Mouse (Mus musculus) embryonic facial prominence, embryonic 12.5 days (tissue): ENCODE data around the gene Ptprcap. TPM values are rescaled to one million over a fixed set of nuclear protein-coding genes. Genes with fewer than 3 reads are reported as not detected.

Experiments
- ATAC-seq: fragments of 200-750 bp; cut with Nextera tagmentation; 2 replicates; pipeline ENCODE4 v1.8.0; 2017; ENCODE audit not compliant: insufficient number of reproducible peaks, insufficient read depth, low FRiP score, low TSS enrichment
- H3K27ac ChIP-seq: fragments of 300-500 bp; sonication (generic); 2 replicates; pipeline ENCODE4 v1.5.1; 2016; ENCODE audit warnings: mild to moderate bottlenecking
- H3K27me3 ChIP-seq: fragments of 300-500 bp; sonication (generic); 2 replicates; pipeline ENCODE4 v1.6.1; 2016; ENCODE audit warnings: mild to moderate bottlenecking, moderate library complexity
- H3K36me3 ChIP-seq: fragments of 300-500 bp; sonication (generic); 2 replicates; pipeline ENCODE4 v1.6.1; 2016; ENCODE audit warnings: mild to moderate bottlenecking
- H3K4me1 ChIP-seq: fragments of 300-500 bp; sonication (generic); 2 replicates; pipeline ENCODE4 v1.6.1; 2016
- H3K4me2 ChIP-seq: fragments of 300-500 bp; sonication (generic); replicated peaks from 2 replicates; pipeline ENCODE4 v1.6.1; 2016; ENCODE audit warnings: mild to moderate bottlenecking, moderate library complexity
- H3K4me3 ChIP-seq: fragments of 300-500 bp; sonication (generic); 2 replicates; pipeline ENCODE4 v1.5.1; 2016; ENCODE audit warnings: mild to moderate bottlenecking
- H3K9ac ChIP-seq: fragments of 300-500 bp; sonication (generic); 2 replicates; pipeline ENCODE4 v1.6.1; 2016; ENCODE audit warnings: mild to moderate bottlenecking, moderate library complexity
- H3K9me3 ChIP-seq: fragments of 300-500 bp; sonication (generic); 2 replicates; pipeline ENCODE4 v1.6.1; 2016; ENCODE audit warnings: mild to moderate bottlenecking, moderate library complexity
- WGBS: fragments of 180-500 bp; shearing (Covaris S2); methylation state at CpG from one replicate; pipeline ENCODE4 v1.1.7; 2016; 5-methylcytosine and 5-hydroxymethylcytosine counted together
- polyA plus RNA-seq: library from polyadenylated mRNA; unstranded; fragments of >200 nt; fragmentation: Nextera tagmentation; extraction: Ambion mirVana; gene quantifications from 2 replicates; pipeline ENCODE4 v1.2.1, GENCODE M21; 2016

The Ptprcap gene
- polyA plus RNA-seq, 1 experiment from 2014 or later = 2.1 TPM

DNA sequence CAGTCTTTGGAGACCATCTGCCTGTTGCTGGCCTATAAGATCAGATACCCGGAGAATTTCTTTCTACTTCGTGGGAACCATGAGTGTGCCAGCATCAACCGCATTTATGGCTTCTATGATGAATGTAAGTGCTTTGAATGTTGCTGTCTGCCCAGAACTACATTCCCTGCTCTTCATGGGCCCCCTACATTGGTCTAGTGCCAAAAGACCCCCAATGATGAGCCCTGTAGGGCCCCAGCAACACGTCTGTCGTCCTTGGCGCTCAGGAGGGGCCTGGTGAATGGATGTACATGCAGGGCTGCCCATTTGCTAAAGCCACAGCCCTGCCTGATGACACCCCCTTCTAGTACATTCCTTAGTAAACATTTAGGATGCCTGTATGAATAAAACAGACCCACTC, 39.7 kb downstream of the Ptprcap start:
- Histone ChIP-seq H3K9ac (peak overlapping the region; percentile 95), H3K27me3 (no peaks in the 10 kb centered on the region), H3K36me3 (peaks cover 50% of the 10 kb centered on the region), H3K4me2 (peak overlapping the region; percentile 90), H3K9me3 (no peaks in the 10 kb centered on the region), H3K4me3 (peak overlapping the region; percentile 68), H3K27ac (no peak overlapping the region), H3K4me1 (peaks cover 23% of the 10 kb centered on the region)
- 69% methylated on average over 6 of the region's 6 CpGs for WGBS
- no peak for ATAC-seq

- ATAC-seq = no peak
- peaks cover 23% of the 10 kb centered on the region for H3K4me1 ChIP-seq
Measured at GRCm38 (mm10) chr19:4194021-4194724, 40.8 kb downstream of the Ptprcap start.

GRCm38 (mm10) chr19:4194776-4195650, 41.6 kb downstream of the Ptprcap start:
- Histone ChIP-seq H3K36me3 (peaks cover 56% of the 10 kb centered on the region), H3K27ac (no peak overlapping the region), H3K27me3 (no peaks in the 10 kb centered on the region), H3K4me2 (no peak overlapping the region), H3K9me3 (no peaks in the 10 kb centered on the region), H3K9ac (no peak overlapping the region), H3K4me3 (no peak overlapping the region), H3K4me1 (peaks cover 26% of the 10 kb centered on the region)
- WGBS = 82% methylated on average over 12 of the region's 12 CpGs
- no peak for ATAC-seq

More at GRCm38 (mm10) chr19:4194021-4194724, 40.8 kb downstream of the Ptprcap start:
- H3K27ac ChIP-seq = no peak overlapping the region
- H3K36me3 ChIP-seq = peaks cover 53% of the 10 kb centered on the region
- no peaks in the 10 kb centered on the region for H3K27me3 ChIP-seq
- no peak overlapping the region for H3K4me3 ChIP-seq
- no peaks in the 10 kb centered on the region for H3K9me3 ChIP-seq
- H3K4me2 ChIP-seq = peak overlapping the region; percentile 90; the same call in 1 of the 2 replicates
- H3K9ac ChIP-seq = no peak overlapping the region
- 92% methylated on average over 8 of the region's 8 CpGs for WGBS

- Histone ChIP-seq H3K4me3 (no peak overlapping the region), H3K4me1 (peaks cover 36% of the 10 kb centered on the region), H3K36me3 (peaks cover 61% of the 10 kb centered on the region), H3K9me3 (no peaks in the 10 kb centered on the region), H3K9ac (no peak overlapping the region), H3K27me3 (no peaks in the 10 kb centered on the region), H3K4me2 (no peak overlapping the region), H3K27ac (peak overlapping the region; percentile 12; the same call in 1 of the 2 replicates)
- no peak for ATAC-seq
- 60% methylated on average over 2 of the region's 2 CpGs for WGBS
Measured at GRCm38 (mm10) chr19:4196048-4196447, 42.6 kb downstream of the Ptprcap start.

DNA sequence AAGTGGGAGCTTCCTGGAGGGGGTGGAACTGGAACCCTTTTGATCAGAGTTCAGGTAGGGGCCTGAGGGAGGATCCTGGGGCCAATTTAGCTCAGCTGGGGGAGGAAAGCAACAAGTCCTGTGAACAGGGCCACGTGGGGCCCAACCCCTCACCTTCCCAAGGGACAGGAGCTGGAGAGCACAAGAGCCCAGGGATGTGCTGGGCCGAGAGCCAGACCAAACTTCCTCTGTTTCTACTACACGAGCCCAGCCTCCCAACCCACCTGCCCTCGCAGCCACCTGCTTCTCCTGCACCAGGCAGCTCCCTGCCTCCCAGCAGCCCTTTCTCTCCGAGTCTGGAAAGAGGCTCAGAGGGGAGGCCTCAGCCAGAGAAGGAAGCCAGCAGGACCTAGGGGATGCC, 43.1 kb downstream of the Ptprcap start:
- H3K4me1 ChIP-seq = peaks cover 36% of the 10 kb centered on the region
- 25% methylated on average over 5 of the region's 5 CpGs for WGBS
- no peak overlapping the region for H3K4me2 ChIP-seq

DNA sequence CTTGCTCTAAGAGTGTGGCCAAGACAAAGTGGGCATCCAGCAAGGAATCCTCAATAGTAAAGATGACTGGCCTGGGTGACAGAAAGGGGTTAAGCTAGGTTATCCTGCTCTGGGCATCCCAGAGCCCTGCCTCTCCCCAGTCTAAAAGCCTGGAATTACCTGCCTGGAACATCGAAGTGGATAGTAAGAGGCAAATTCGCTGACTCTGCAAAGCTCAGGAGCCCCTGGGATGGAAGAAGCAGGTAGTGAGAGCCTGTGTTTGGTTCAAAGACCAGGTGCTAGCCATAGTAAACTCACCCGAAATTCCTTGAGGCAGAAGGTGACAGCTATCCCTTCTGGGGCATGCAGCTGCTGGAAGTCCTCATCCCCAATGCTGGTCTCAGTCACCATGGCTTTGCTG, 43.8 kb downstream of the Ptprcap start:
- no peak for ATAC-seq
- Histone ChIP-seq H3K27ac (no peak overlapping the region), H3K4me3 (no peak overlapping the region), H3K4me2 (no peak overlapping the region), H3K36me3 (peaks cover 61% of the 10 kb centered on the region), H3K9ac (no peak overlapping the region), H3K9me3 (no peaks in the 10 kb centered on the region), H3K27me3 (no peaks in the 10 kb centered on the region), H3K4me1 (peaks cover 38% of the 10 kb centered on the region)
- 76% methylated on average over 3 of the region's 3 CpGs for WGBS

More for the DNA sequence above, 43.1 kb downstream of the Ptprcap start:
- peaks cover 61% of the 10 kb centered on the region for H3K36me3 ChIP-seq
- H3K9me3 ChIP-seq = no peaks in the 10 kb centered on the region
- peak overlapping the region; percentile 12; the same call in 1 of the 2 replicates for H3K27ac ChIP-seq
- ATAC-seq = no peak
- no peaks in the 10 kb centered on the region for H3K27me3 ChIP-seq
- no peak overlapping the region for H3K9ac ChIP-seq
- no peak overlapping the region for H3K4me3 ChIP-seq

DNA sequence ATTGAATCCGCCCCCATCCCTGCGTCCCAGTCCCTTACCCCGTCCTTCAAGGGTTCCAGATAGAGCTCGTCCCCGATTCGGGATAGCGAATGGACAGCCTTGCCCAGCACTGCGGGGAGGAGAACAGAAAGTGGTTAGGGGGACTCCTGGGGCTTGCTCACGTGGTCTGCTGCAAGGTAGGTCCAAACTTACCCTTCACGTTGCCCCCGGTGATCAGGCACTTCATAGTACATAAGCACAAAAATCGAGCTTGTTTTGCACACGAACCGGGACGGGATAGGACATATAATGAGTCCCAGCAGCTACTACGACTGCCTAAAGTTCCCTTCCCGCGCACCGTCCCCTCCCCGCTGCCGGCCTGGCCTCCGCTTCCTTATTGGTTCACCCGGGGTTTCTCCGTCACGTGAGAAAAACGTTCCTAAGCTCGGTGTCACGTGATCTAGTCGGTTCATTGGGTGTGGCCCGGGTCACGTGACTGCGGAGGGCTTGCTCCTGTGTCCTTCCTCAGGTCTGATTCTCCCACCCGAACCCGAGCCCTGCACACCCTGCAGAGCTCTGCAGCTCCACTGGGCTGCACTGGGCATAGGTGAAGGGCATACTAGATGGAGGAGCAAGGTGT, 48.0 kb downstream of the Ptprcap start, which contains the start of gene Rad9a:
TSS of gene Rad9a (minus strand) at position 372 of the 619 bp plus-strand sequence.
- WGBS = under 1% methylated on average over 34 of the region's 34 CpGs
- Histone ChIP-seq H3K9me3 (no peaks in the 10 kb centered on the region), H3K9ac (peak within 1 kb of the TSS; percentile 76), H3K4me1 (peaks cover 27% of the 10 kb centered on the region), H3K27ac (peak within 1 kb of the TSS; percentile 58), H3K36me3 (peaks cover 26% of the 10 kb centered on the region), H3K4me2 (peak within 1 kb of the TSS; percentile 72), H3K4me3 (peak within 1 kb of the TSS; percentile 70), H3K27me3 (peaks cover 2% of the 10 kb centered on the region; the same call in 1 of the 2 replicates)
- ATAC-seq = peak; percentile 75

- H3K4me1 ChIP-seq = peaks cover 22% of the 10 kb centered on the region
- 28% methylated on average over 7 of the region's 7 CpGs for WGBS
- H3K9ac ChIP-seq = peak overlapping the region; percentile 47
- no peak overlapping the region for H3K27ac ChIP-seq
- no peaks in the 10 kb centered on the region for H3K9me3 ChIP-seq
- H3K27me3 ChIP-seq = peaks cover 2% of the 10 kb centered on the region; the same call in 1 of the 2 replicates
- peaks cover 19% of the 10 kb centered on the region; the same call in 1 of the 2 replicates for H3K36me3 ChIP-seq
- H3K4me3 ChIP-seq = peak overlapping the region; percentile 70
- H3K4me2 ChIP-seq = peak overlapping the region; percentile 72
- no peak for ATAC-seq
Measured at GRCm38 (mm10) chr19:4202149-4202548, 48.7 kb downstream of the Ptprcap start.

- Histone ChIP-seq H3K27me3 (peaks cover 2% of the 10 kb centered on the region; the same call in 1 of the 2 replicates), H3K4me2 (no peak overlapping the region), H3K9me3 (no peaks in the 10 kb centered on the region), H3K36me3 (peaks cover 11% of the 10 kb centered on the region; the same call in 1 of the 2 replicates), H3K4me3 (no peak overlapping the region), H3K4me1 (peaks cover 22% of the 10 kb centered on the region), H3K27ac (no peak overlapping the region), H3K9ac (no peak overlapping the region)
- no peak for ATAC-seq
- 63% methylated on average over 3 of the region's 3 CpGs for WGBS
Measured at GRCm38 (mm10) chr19:4203148-4203547, 49.7 kb downstream of the Ptprcap start.

DNA sequence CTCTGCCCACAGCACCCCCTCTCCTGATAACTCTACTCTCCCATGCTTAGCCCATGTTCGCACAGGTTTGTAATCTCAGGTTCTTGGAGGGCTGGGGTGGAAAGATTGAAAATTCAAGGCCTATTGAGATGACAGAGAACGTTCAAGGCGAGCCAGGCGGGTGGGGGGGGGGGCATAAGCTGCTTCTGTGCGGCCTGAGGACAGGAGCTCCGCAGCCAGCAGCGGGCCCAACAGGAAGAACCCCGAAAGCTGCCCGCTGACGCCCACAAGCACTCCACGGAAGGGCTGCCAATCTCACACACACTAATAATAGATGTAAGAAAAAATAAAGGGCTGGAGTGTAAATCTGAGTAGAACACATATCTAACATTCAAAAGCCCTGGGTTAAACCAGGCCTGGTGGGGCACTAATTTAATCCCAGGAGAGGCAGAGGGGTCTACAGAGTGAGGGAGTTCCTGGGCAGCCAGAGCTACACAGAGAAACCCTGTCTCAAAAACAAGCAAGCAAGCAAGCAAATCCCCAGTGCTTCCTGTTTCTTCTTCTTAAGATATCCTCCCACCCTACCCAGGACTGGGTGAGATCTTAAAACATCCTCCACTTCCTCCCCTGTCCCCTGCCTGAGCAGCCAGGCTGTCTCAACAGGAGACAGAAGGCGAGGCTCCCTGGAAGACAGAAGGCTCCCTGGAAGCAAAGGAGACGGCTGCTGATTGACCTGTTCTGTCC, 50.4 kb downstream of the Ptprcap start:
- H3K9me3 ChIP-seq = no peaks in the 10 kb centered on the region
- H3K36me3 ChIP-seq = peaks cover 11% of the 10 kb centered on the region; the same call in 1 of the 2 replicates
- H3K4me2 ChIP-seq = no peak overlapping the region
- ATAC-seq = no peak
- no peak overlapping the region for H3K4me3 ChIP-seq
- H3K4me1 ChIP-seq = peaks cover 22% of the 10 kb centered on the region
- 60% methylated on average over 13 of the region's 13 CpGs for WGBS
- no peak overlapping the region for H3K9ac ChIP-seq
- H3K27me3 ChIP-seq = peaks cover 2% of the 10 kb centered on the region
- H3K27ac ChIP-seq = no peak overlapping the region

DNA sequence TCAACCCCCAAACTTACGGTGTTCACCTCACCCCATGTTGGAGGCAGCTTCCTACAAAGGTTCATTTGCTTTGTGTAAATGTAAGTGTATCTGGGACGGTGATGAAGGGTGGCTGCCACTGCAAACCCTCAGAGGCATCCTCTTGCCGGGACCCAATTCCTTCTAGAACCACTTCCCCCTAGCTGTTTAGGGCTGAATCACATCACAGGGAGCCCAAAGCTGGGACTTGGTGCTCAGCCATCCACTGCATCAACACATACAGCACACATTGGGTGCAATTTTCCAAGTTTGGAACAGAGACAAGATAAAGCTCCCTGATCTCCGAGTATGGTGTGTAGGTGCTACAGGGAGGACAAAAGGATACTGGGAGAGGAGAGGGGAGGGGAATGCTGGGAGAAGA, 51.5 kb downstream of the Ptprcap start:
- Histone ChIP-seq H3K4me2 (no peak overlapping the region), H3K9ac (no peak overlapping the region), H3K4me3 (no peak overlapping the region), H3K4me1 (peaks cover 21% of the 10 kb centered on the region), H3K9me3 (no peaks in the 10 kb centered on the region), H3K36me3 (peaks cover 6% of the 10 kb centered on the region; the same call in 1 of the 2 replicates), H3K27ac (no peak overlapping the region), H3K27me3 (peaks cover 2% of the 10 kb centered on the region)
- ATAC-seq = no peak
- WGBS = 62% methylated on average over 4 of the region's 4 CpGs
